Mouse (Mus musculus) limb, embryonic 14.5 days (tissue): ENCODE data around the gene Wdr1. TPM values are rescaled to one million over a fixed set of nuclear protein-coding genes. Genes with fewer than 3 reads are reported as not detected.
"Not testable (repeated sequence)": the region's sequence is repeated elsewhere in the genome, so short reads cannot be mapped to it uniquely, and the experiment has no call there.

ENCODE experiments used
- ATAC-seq: fragments of 200-750 bp; cut with Nextera tagmentation; 2 replicates; pipeline ENCODE4 v1.8.0; 2017; ENCODE audit warnings: low read depth, moderate number of reproducible peaks, moderate TSS enrichment; ENCODE audit not compliant: low FRiP score
- DNase-seq: peaks from one replicate; pipeline ENCODE4 v3.0.0-alpha.2; 2015; ENCODE audit warnings: low spot score
- H3K27ac ChIP-seq: fragments of 300-500 bp; sonication (generic); replicated peaks from 2 replicates; pipeline ENCODE4 v1.5.1; 2014; ENCODE audit warnings: low read depth, mild to moderate bottlenecking, low read length, moderate library complexity, mixed read lengths
- H3K27me3 ChIP-seq: fragments of 300-500 bp; sonication (generic); 2 replicates; pipeline ENCODE4 v1.6.1; 2014; ENCODE audit warnings: low read length, mixed read lengths; ENCODE audit not compliant: control insufficient read depth, insufficient read depth
- H3K36me3 ChIP-seq: fragments of 300-500 bp; sonication (generic); 2 replicates; pipeline ENCODE4 v1.6.1; 2014; ENCODE audit warnings: mild to moderate bottlenecking, low read length, moderate library complexity, mixed read lengths; ENCODE audit not compliant: control insufficient read depth, insufficient read depth
- H3K4me1 ChIP-seq: fragments of 300-500 bp; sonication (generic); 2 replicates; pipeline ENCODE4 v1.6.1; 2014; ENCODE audit warnings: antibody characterized with exemption, low read length, mixed read lengths; ENCODE audit not compliant: control insufficient read depth, insufficient read depth
- H3K4me2 ChIP-seq: fragments of 300-500 bp; sonication (generic); replicated peaks from 2 replicates; pipeline ENCODE4 v1.6.1; 2014; ENCODE audit warnings: low read depth, mild to moderate bottlenecking, low read length, moderate library complexity; ENCODE audit not compliant: severe bottlenecking
- H3K4me3 ChIP-seq: fragments of 300-500 bp; sonication (generic); replicated peaks from 2 replicates; pipeline ENCODE4 v1.5.1; 2014; ENCODE audit warnings: low read length
- H3K9ac ChIP-seq: fragments of 300-500 bp; sonication (generic); 2 replicates; pipeline ENCODE4 v1.6.1; 2014; ENCODE audit warnings: mild to moderate bottlenecking, low read depth, low read length, moderate library complexity; ENCODE audit not compliant: severe bottlenecking
- H3K9me3 ChIP-seq: fragments of 300-500 bp; sonication (generic); 2 replicates; pipeline ENCODE4 v1.6.1; 2016; ENCODE audit warnings: low read length; ENCODE audit not compliant: control insufficient read depth
- POLR2A ChIP-seq: fragments of 200-500 bp; IDR thresholded peaks from 2 replicates; pipeline ENCODE4 v1.8.0; 2012; ENCODE audit warnings: inconsistent platforms, mild to moderate bottlenecking, moderate library complexity, borderline replicate concordance; ENCODE audit not compliant: insufficient read depth, insufficient read length; ENCODE audit errors: extremely low read depth
- WGBS: fragments of 180-500 bp; shearing (Covaris S2); extraction: QIAGEN DNeasy Blood & Tissue Kit; methylation state at CpG from one replicate; pipeline ENCODE4 v1.1.7; 2014; 5-methylcytosine and 5-hydroxymethylcytosine counted together
- polyA plus RNA-seq, 2 experiments: library from polyadenylated mRNA; depleted of rRNA in 1 of 2; stranded (reverse) in 1 of 2; unstranded in 1 of 2; fragments of >200 nt; fragmentation: Nextera tagmentation in 1 of 2; extraction: Ambion mirVana in 1 of 2; gene quantifications; 2 replicates each; pipeline versions ENCODE4 v1.2.1 to v1.2.3; 2012 to 2014

Gene Wdr1
- polyA plus RNA-seq (2012; rRNA removed) (136 and 143 TPM in 2 replicates), polyA plus RNA-seq (2014; fragmentation: Nextera tagmentation; extraction: Ambion mirVana) (231 and 246 TPM in 2 replicates)

DNA sequence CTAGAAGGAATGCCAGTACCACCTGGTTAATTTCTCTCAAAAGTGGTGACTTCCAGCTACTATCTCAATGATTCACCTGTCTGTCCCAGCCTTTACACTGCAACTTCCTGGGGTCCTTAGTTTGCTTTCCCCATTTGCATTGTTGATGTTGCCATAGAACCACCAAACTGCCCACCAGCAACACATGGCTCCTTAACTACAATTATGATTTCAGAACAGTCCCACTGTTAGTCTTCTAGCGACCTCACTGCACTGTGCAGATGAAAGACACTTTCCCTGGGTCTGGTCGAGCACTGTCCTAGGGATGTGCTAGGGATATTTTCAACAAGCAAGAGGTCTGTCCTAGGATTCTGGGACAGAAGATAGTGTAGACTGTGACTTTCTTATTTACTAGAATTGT lies at the start of gene Wdr1:
TSS of gene Wdr1 (minus strand) at position 101 of the 400 bp plus-strand sequence.
- Histone ChIP-seq H3K9me3 (no peaks in the 10 kb centered on the region), H3K36me3 (peaks cover 13% of the 10 kb centered on the region; the same call in 1 of the 2 replicates), H3K27me3 (no peaks in the 10 kb centered on the region), H3K27ac (peak within 1 kb of the TSS; percentile 98), H3K4me2 (peak within 1 kb of the TSS; percentile 85), H3K9ac (peak within 1 kb of the TSS; percentile 73), H3K4me3 (peak within 1 kb of the TSS; percentile 85), H3K4me1 (peaks cover 17% of the 10 kb centered on the region)
- no peak for DNase-seq
- 82% methylated on average over 2 of the region's 2 CpGs for WGBS
- TF ChIP-seq POLR2A: no peak
- no peak for ATAC-seq

DNA sequence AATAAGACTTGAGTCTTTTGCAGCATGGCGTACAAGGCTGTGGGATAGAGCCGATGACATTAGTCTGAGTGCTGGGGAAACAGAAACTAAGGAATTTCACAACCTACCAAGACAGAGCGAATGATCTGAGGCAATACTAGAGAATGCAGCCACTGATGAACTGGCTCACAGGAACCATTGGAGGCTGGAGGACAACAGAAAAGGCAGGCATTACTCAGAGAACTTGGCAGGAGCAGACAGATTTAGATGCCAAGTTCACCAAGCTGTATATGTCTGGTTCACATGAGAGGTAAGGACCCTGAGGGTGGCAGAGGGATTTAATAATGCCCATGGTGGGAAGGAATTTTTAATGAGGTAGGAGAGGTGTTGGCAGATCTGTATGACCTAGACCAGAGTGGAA lies 48.1 kb upstream of the Wdr1 start:
- Histone ChIP-seq H3K4me3 (no peak overlapping the region), H3K9me3 (no peaks in the 10 kb centered on the region), H3K27me3 (no peaks in the 10 kb centered on the region), H3K4me1 (peaks cover 3% of the 10 kb centered on the region; the same call in 1 of the 2 replicates), H3K4me2 (no peak overlapping the region), H3K9ac (no peak overlapping the region), H3K27ac (no peak overlapping the region), H3K36me3 (no peaks in the 10 kb centered on the region)
- WGBS: 86% methylated on average over 3 of the region's 3 CpGs
- peak; percentile 27 for DNase-seq
- no peak; the same call in 1 of the 2 replicates for ATAC-seq
- no peak for TF ChIP-seq POLR2A

DNA sequence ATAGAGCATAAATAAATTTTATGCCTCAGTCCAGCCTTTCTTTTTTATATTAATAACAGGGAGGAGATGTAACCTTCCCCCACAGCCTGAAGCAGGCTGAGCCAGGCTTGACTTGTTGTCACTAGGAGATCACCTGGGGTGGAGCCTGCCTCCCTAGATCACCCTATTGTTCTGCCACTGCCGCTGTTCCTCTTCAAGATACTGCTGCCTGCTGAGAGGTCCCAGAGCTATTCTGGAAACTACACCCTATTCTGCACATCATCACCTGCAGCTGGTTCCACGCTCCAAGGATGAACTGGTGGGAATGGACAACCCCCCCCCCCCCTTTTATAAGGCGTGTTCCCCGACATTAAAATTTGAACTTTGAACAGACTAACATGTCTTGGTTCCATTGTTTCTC lies 45.2 kb upstream of the Wdr1 start:
- not testable (repeated sequence) for DNase-seq, H3K36me3 ChIP-seq, H3K4me2 ChIP-seq, H3K27me3 ChIP-seq, H3K9ac ChIP-seq, H3K9me3 ChIP-seq, H3K4me1 ChIP-seq, H3K4me3 ChIP-seq, H3K27ac ChIP-seq, ATAC-seq
- 89% methylated on average over 4 of the region's 4 CpGs for WGBS

DNA sequence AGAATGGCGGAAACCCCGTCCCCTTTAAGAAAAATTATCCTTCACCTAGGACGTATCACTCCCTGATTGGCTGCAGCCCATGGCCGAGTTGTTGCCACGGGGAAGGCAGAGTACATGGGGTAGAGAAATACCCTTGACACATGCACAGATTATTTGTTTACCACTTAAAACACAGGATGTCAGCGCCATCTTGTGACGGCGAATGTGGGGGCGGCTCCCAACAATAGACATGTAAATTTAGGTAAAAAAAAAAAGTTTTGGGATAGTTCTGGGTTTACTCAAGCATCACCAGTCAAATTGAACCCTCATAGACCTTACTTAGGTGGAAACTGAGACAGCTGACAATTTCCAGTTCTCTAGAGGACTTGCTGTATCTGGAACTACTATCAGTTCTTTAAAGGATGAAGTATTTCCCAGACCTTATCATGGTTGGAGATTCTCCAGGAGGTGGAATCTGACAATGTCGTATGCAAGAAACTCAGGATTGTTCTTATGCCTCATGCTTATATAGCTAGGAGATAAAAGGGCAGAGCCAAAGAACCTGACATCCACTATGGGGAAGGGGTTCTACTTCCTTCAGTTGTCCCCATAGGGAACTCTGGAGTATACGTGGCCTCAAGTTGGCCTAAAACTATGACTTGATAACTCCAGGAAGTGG lies 35.8 kb upstream of the Wdr1 start:
- Histone ChIP-seq H3K27me3 (no peaks in the 10 kb centered on the region), H3K27ac (peak overlapping the region; percentile 48; the same call in 1 of the 2 replicates), H3K9ac (no peak overlapping the region), H3K36me3 (no peaks in the 10 kb centered on the region), H3K4me1 (no peaks in the 10 kb centered on the region), H3K4me2 (peak overlapping the region; percentile 29; the same call in 1 of the 2 replicates), H3K9me3 (no peaks in the 10 kb centered on the region), H3K4me3 (peak overlapping the region; percentile 26)
- ATAC-seq (no peak), DNase-seq (no peak)
- 74% methylated on average over 11 of the region's 11 CpGs for WGBS
- TF ChIP-seq POLR2A: no peak

DNA sequence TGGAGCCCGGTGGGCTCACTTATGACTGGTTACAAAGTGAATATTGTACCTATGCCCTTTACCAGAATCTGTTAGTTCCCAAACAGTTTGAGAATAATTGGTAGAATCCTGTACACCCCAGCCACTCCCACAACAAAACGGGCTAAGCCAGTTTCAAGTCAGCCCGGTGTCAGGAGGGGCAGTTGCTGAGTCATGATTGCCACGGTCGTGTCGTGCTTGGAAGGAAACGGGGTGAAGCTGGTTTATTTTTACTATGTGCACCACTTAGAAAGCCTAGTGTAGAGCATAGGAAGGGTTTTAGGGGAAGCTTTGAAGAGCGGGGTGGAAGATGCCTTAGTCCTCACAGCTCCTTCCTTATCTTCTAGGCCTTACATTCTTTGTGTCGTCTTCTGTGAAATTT lies 25.9 kb upstream of the Wdr1 start:
- no peak for ATAC-seq
- WGBS: 69% methylated on average over 9 of the region's 9 CpGs
- Histone ChIP-seq H3K4me1 (no peaks in the 10 kb centered on the region), H3K27ac (no peak overlapping the region), H3K27me3 (no peaks in the 10 kb centered on the region), H3K4me2 (no peak overlapping the region), H3K4me3 (no peak overlapping the region), H3K9me3 (no peaks in the 10 kb centered on the region), H3K36me3 (no peaks in the 10 kb centered on the region), H3K9ac (no peak overlapping the region)
- peak; percentile 11 for DNase-seq
- no peak for TF ChIP-seq POLR2A
